ENCODE assay signal across 12 mouse cellular contexts in the genomic region with DNA sequence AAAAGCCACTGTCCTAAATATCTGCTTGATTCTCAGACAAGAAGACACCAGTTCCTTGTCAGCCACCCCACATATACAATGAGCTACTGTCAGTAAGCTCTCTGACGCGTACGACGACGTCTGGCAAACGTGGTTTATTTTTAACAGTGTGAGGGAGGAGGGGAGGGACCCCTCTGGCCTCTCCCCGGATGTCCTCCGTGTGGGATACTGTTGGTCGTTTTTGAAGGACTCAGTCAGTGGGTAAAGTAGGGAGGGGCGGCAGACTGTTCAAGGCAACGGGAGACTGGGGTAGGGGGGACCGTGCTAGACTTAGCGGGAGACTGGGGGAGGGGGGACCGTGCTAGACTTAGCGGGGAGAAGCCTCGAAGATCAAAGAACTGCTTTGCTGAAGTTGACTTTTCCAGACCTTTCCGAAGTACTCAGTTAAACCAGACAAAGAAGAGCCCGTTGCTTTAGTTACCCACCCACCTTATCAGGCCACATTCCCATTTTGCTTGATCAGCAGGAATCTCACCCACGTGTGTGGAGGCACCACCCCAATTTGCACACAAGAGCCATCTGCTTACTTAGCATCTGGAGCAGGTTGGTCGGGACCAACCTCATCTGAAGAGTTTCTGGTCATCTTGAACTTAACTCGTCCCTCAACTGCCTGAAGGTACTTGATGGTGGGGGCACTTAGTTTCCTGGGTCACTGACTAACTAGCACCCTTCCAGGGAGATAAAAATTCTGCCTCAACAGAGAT.
DNase-seq lines count a peak whose midpoint lies in the region; ATAC-seq and TF ChIP-seq lines count a peak whose summit lies in the region.
"Had no signal": no experiment of that assay in that cellular context is flagged by ENCODE, and none has a peak within 500 bp of the region (broad histone marks: within the 10 kb centered on the region; RNA-seq: fewer than 3 reads in every experiment).

No protein-coding gene starts in this region.

- peak; percentile 24 for DNase-seq in embryo, embryonic 11 days
- no peak for DNase-seq in embryo, embryonic 9.5 days (ENCODE audit: extremely low spot score)
- peak; percentile 16 for DNase-seq in kidney, postnatal 14 days
- no peak for DNase-seq in kidney, adult 18-20 months
- peak; percentile 42 for DNase-seq in ZHBTc4 (ENCODE audit: low read depth, low spot score)
- DNase-seq in urinary bladder, postnatal 10 days (ENCODE audit: low spot score), result no peak
- no peak for DNase-seq in frontal cortex, postnatal 10 days (ENCODE audit: low spot score in 2 of 2)
- DNase-seq: adrenal gland, adult 2 months; layer of hippocampus, postnatal 36 days; thymus, postnatal 14 days had no signal

- no peaks in the 10 kb centered on the region for H3K4me1 ChIP-seq in intestine, postnatal 0 days (replicated peaks; ENCODE audit: control insufficient read depth, insufficient read depth, low read length)
- H3K4me1 ChIP-seq: limb, embryonic 15.5 days had no signal

- 30% methylated on average over 21 of the region's 21 CpGs for WGBS in intestine, postnatal 0 days

- no peak overlapping the region for H3K9ac ChIP-seq in intestine, postnatal 0 days (ENCODE audit: low read depth, low read length)
- H3K9ac ChIP-seq: limb, embryonic 15.5 days had no signal

- TF ChIP-seq CTCF in intestine, postnatal 0 days (IDR thresholded peaks at IDR 0.05; ENCODE audit: low read depth), result no peak

- H3K36me3 ChIP-seq in intestine, postnatal 0 days (ENCODE audit: control insufficient read depth, insufficient read depth), result no peaks in the 10 kb centered on the region
- H3K36me3 ChIP-seq: limb, embryonic 15.5 days had no signal

- H3K4me3 ChIP-seq in intestine, postnatal 0 days (ENCODE audit: low read depth, low read length), result no peak overlapping the region
- H3K4me3 ChIP-seq: limb, embryonic 15.5 days had no signal

- H3K27ac ChIP-seq in intestine, postnatal 0 days (ENCODE audit: low read depth, low read length), result no peak overlapping the region
- H3K27ac ChIP-seq: limb, embryonic 15.5 days had no signal

- no peaks in the 10 kb centered on the region for H3K9me3 ChIP-seq in intestine, postnatal 0 days (ENCODE audit: control insufficient read depth)
- H3K9me3 ChIP-seq: limb, embryonic 15.5 days had no signal

- H3K27me3 ChIP-seq in intestine, postnatal 0 days (replicated peaks; ENCODE audit: control insufficient read depth, insufficient read depth, low read length), result no peaks in the 10 kb centered on the region
- H3K27me3 ChIP-seq: limb, embryonic 15.5 days had no signal

- ATAC-seq in intestine, postnatal 0 days, result no peak

- H3K4me2 ChIP-seq in intestine, postnatal 0 days (replicated peaks; ENCODE audit: low read depth), result peak overlapping the region; percentile 30
- H3K4me2 ChIP-seq: limb, embryonic 15.5 days had no signal

Comparison
In these comparisons a context has a peak if more than half of its experiments do, and no peak if none do; other contexts are left out.
1. DNase-seq: peak in embryo, embryonic 11 days (single experiment), kidney, postnatal 14 days (single experiment) and ZHBTc4 (single experiment); none in embryo, embryonic 9.5 days (single experiment), kidney, adult 18-20 months (single experiment), urinary bladder, postnatal 10 days (single experiment) and frontal cortex, postnatal 10 days (0 of 2).